Mouse (Mus musculus): ENCODE data around the gene Gm2035. TPM values are rescaled to one million over a fixed set of nuclear protein-coding genes. Genes with fewer than 3 reads are reported as not detected.
"Not testable (repeated sequence)": the region's sequence is repeated elsewhere in the genome, so short reads cannot be mapped to it uniquely, and the experiment has no call there.

Gene Gm2035
- not detected in 2 replicates for polyA plus RNA-seq (2012; rRNA removed)

DNA sequence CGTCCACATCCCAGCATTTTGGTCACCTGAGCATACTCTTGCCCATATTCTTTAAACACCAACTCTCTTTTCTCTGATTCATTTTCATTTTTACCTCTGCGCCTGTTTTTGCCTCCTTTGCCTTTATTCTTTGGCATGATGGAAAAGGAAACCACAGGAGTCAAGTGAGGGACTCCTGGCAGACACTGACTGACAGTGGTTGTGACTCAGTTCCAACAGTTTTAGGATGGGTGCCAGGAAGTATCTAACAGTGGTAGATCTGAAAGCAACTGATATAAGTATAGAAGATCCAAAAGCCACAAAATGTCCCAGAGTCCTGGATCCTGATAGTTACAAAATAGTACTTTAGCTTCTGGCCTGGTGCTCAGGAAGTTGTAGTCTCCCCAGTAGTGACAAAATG, at the start of gene Gm2035:
Gene Gm2035 (minus strand): TSS at position 137 of the 400 bp plus-strand sequence.
- not testable (repeated sequence) for H3K4me3 ChIP-seq (ENCODE audit: control insufficient read depth, low read depth, low read length); H3K27ac ChIP-seq (ENCODE audit: control insufficient read depth, insufficient read depth, low read depth, low read length); H3K36me3 ChIP-seq (ENCODE audit: control insufficient read depth, insufficient read depth, low read length); H3K27me3 ChIP-seq (ENCODE audit: control insufficient read depth, insufficient read depth, low read length); H3K4me1 ChIP-seq (ENCODE audit: control insufficient read depth, insufficient read depth, low read length)

DNA sequence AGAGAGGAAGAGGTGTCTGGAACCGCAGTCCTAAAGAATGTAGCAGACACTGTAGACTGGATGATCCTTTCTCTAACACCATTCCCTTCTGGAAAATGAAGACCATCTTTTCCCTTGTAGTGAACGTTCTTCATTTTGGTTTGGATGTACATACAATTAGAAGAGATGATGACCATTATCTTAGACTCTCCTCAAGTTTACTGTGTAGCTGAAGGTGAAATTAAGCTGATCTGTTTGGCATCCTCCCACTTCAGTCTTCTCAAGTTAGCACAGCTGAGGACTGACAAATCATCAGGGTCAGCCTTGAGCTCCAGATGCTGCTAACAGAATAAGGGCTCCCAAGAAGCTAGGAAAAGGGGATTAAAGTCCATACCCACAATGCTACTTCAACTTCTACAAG, 34.1 kb upstream of the Gm2035 start, which contains the start of gene Gm2042:
Gene Gm2042 (plus strand): TSS at position 301 of the 400 bp plus-strand sequence.
- H3K4me1 ChIP-seq (ENCODE audit: control insufficient read depth, insufficient read depth, low read length); H3K36me3 ChIP-seq (ENCODE audit: control insufficient read depth, insufficient read depth, low read length); H3K4me3 ChIP-seq (ENCODE audit: control insufficient read depth, low read depth, low read length); H3K27me3 ChIP-seq (ENCODE audit: control insufficient read depth, insufficient read depth, low read length); H3K27ac ChIP-seq (ENCODE audit: control insufficient read depth, insufficient read depth, low read depth, low read length): not testable (repeated sequence)

DNA sequence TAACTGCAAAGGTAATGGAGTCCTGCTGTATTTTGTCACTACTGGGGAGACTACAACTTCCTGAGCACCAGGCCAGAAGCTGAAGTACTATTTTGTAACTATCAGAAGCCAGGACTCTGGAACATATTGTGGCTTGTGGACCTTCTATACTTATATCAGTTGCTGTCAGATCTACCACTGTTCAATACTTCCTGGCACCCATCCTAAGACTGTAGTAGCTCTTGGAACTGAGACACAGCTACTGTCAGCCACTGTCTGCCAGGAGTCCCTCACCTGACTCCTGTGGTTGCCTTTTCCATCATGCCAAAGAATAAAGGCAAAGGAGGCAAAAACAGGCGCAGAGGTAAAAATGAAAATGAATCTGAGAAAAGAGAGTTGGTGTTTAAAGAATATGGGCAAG, 24.6 kb downstream of the Gm2035 start, which contains the start of gene Gm2022:
Gene Gm2022 (plus strand): TSS at position 301 of the 400 bp plus-strand sequence.
- H3K4me1 ChIP-seq (ENCODE audit: control insufficient read depth, insufficient read depth, low read length); H3K4me3 ChIP-seq (ENCODE audit: control insufficient read depth, low read depth, low read length); H3K27ac ChIP-seq (ENCODE audit: control insufficient read depth, insufficient read depth, low read depth, low read length); H3K36me3 ChIP-seq (ENCODE audit: control insufficient read depth, insufficient read depth, low read length); H3K27me3 ChIP-seq (ENCODE audit: control insufficient read depth, insufficient read depth, low read length): not testable (repeated sequence)

DNA sequence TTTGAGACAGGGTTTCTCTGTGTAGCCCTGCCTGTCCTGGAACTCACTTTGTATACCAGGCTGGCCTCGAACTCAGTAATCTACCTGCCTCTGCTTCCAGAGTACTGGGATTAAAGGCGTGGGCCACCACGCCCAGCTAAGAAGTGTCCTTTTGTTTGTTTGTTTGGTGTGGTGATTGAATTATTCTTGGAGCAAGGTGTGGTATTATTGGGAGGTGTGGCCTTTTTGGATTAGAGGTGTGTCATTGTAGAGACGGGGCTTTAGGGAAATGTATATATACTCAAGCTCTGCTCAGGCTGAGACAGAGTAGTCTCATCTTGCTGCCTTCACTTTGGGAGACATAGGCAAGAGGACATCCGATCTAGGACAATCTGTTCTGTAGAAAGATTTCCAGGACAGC, 45.9 kb downstream of the Gm2035 start, which contains the start of gene Gm2016:
Gene Gm2016 (plus strand): TSS at position 301 of the 400 bp plus-strand sequence.
- H3K27me3 ChIP-seq (ENCODE audit: control insufficient read depth, insufficient read depth, low read length); H3K36me3 ChIP-seq (ENCODE audit: control insufficient read depth, insufficient read depth, low read length); H3K27ac ChIP-seq (ENCODE audit: control insufficient read depth, insufficient read depth, low read depth, low read length); H3K4me1 ChIP-seq (ENCODE audit: control insufficient read depth, insufficient read depth, low read length); H3K4me3 ChIP-seq (ENCODE audit: control insufficient read depth, low read depth, low read length): not testable (repeated sequence)

Other genes starting within 250 kb of the Gm2035 start
- not detected in 2 replicates for gene Gm21319, start 144.1 kb downstream of the Gm2035 start, polyA plus RNA-seq (2012; rRNA removed)
- not detected in 2 replicates for gene Gm21936, start 124.3 kb downstream of the Gm2035 start, polyA plus RNA-seq (2012; rRNA removed)
- gene BB287469, start 103.3 kb downstream of the Gm2035 start, polyA plus RNA-seq (2012; rRNA removed) = 0.46 and 1.4 TPM in 2 replicates
- not detected in 2 replicates for gene Gm2001, start 77.5 kb downstream of the Gm2035 start, polyA plus RNA-seq (2012; rRNA removed)
- gene Gm2016, start 45.8 kb downstream of the Gm2035 start, polyA plus RNA-seq (2012; rRNA removed) = not detected in 2 replicates
- not detected in 2 replicates for gene Gm2022, start 24.5 kb downstream of the Gm2035 start, polyA plus RNA-seq (2012; rRNA removed)
- gene Gm2042, start 34.2 kb upstream of the Gm2035 start, polyA plus RNA-seq (2012; rRNA removed) = 0.49 TPM in 1 of 2 replicates, not detected in the other
- not detected in 2 replicates for gene Gm2075, start 92.0 kb upstream of the Gm2035 start, polyA plus RNA-seq (2012; rRNA removed)
- gene Gm6803, start 98.9 kb upstream of the Gm2035 start, polyA plus RNA-seq (2012; rRNA removed) = not detected in 2 replicates
- gene Gm2056, start 107.1 kb upstream of the Gm2035 start, polyA plus RNA-seq (2012; rRNA removed) = not detected in 2 replicates
- gene Gm16368, start 163.8 kb upstream of the Gm2035 start, polyA plus RNA-seq (2012; rRNA removed) = not detected in 2 replicates

Data from testis, adult 2 months (tissue).